Mouse (Mus musculus): ENCODE data around the gene Tbc1d30.

DNA sequence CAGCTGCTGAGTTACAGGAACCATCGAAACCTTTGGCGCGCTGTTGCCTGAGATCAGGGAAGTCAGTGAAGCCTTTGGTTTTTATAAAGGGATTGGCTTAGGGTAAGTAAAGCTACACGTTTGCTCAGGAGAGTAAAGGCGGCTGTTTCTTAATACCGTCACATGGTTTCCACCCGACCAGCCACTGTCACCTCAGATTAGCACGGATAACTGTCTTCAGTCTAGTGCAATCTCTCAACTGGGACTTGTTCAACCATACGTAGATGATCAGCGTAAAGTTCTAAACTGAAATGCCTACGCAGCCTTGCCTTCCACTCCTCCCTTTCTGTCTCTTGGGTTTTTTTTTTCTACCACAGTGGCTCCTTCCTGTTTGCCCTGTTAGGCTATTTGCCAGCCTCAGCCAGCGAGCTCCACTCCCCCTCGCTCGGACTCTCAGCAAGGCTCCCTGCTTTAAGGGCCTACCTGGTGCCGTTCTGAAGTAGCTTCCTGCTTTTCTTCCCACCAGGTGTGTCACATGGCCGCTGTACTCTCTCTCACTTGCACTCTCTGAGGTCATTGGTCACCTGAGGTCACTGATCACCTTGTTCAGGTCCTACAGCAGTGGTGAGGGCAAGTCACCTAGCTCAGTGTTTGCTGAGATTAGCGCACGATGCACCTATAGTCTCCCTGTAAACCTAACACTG is 17.8 kb upstream of the Tbc1d30 start:
- TF ChIP-seq POLR2A (IDR thresholded peaks at IDR 0.05; ENCODE audit: low read depth, low read length) = no peak
- TF ChIP-seq CTCF (IDR thresholded peaks at IDR 0.05; ENCODE audit: extremely low read depth, insufficient read depth, insufficient read length, insufficient replicate concordance) = no peak
